Mouse (Mus musculus) embryonic facial prominence, embryonic 14.5 days (tissue): ENCODE measurements around the gene E330021D16Rik. TPM values are rescaled to one million over a fixed set of nuclear protein-coding genes. Genes with fewer than 3 reads are reported as not detected.

Source experiments
- ATAC-seq: fragments of 200-750 bp; cut with Nextera tagmentation; 2 replicates; pipeline ENCODE4 v1.8.0; 2017; ENCODE audit warnings: low read depth, moderate number of reproducible peaks, moderate TSS enrichment
- DNase-seq: peaks from one replicate; pipeline ENCODE4 v3.0.0-alpha.2; 2015; ENCODE audit warnings: low spot score
- H3K27ac ChIP-seq: fragments of 300-500 bp; sonication (generic); replicated peaks from 2 replicates; pipeline ENCODE4 v1.5.1; 2014; ENCODE audit warnings: low read depth, mild to moderate bottlenecking, low read length, moderate library complexity
- H3K27me3 ChIP-seq: fragments of 300-500 bp; sonication (generic); replicated peaks from 2 replicates; pipeline ENCODE4 v1.6.1; 2014; ENCODE audit warnings: low read length; ENCODE audit not compliant: control insufficient read depth, insufficient read depth
- H3K36me3 ChIP-seq: fragments of 300-500 bp; sonication (generic); 2 replicates; pipeline ENCODE4 v1.6.1; 2014; ENCODE audit warnings: low read length, mixed read lengths; ENCODE audit not compliant: control insufficient read depth, insufficient read depth
- H3K4me1 ChIP-seq: fragments of 300-500 bp; sonication (generic); 2 replicates; pipeline ENCODE4 v1.6.1; 2014; ENCODE audit warnings: antibody characterized with exemption, low read length; ENCODE audit not compliant: control insufficient read depth, insufficient read depth
- H3K4me2 ChIP-seq: fragments of 300-500 bp; sonication (generic); 2 replicates; pipeline ENCODE4 v1.6.1; 2014; ENCODE audit warnings: low read depth, mild to moderate bottlenecking, low read length, moderate library complexity, mixed read lengths
- H3K4me3 ChIP-seq: fragments of 300-500 bp; sonication (generic); 2 replicates; pipeline ENCODE4 v1.5.1; 2014; ENCODE audit warnings: low read depth, mild to moderate bottlenecking, low read length
- H3K9ac ChIP-seq: fragments of 300-500 bp; sonication (generic); 2 replicates; pipeline ENCODE4 v1.6.1; 2014; ENCODE audit warnings: low read depth, mild to moderate bottlenecking, low read length, moderate library complexity, mixed read lengths
- H3K9me3 ChIP-seq: fragments of 300-500 bp; sonication (generic); 2 replicates; pipeline ENCODE4 v1.6.1; 2016; ENCODE audit warnings: low read length; ENCODE audit not compliant: control insufficient read depth
- WGBS: fragments of 180-500 bp; shearing (Covaris S2); extraction: QIAGEN DNeasy Blood & Tissue Kit; methylation state at CpG from one replicate; pipeline ENCODE4 v1.1.7; 2014; 5-methylcytosine and 5-hydroxymethylcytosine counted together
- polyA plus RNA-seq: library from polyadenylated mRNA; unstranded; fragments of >200 nt; fragmentation: Nextera tagmentation; extraction: Ambion mirVana; gene quantifications from 2 replicates; pipeline ENCODE4 v1.2.1, GENCODE M21; 2014

E330021D16Rik gene
- polyA plus RNA-seq, 1 experiment from 2014 or later = 0.33 TPM

DNA sequence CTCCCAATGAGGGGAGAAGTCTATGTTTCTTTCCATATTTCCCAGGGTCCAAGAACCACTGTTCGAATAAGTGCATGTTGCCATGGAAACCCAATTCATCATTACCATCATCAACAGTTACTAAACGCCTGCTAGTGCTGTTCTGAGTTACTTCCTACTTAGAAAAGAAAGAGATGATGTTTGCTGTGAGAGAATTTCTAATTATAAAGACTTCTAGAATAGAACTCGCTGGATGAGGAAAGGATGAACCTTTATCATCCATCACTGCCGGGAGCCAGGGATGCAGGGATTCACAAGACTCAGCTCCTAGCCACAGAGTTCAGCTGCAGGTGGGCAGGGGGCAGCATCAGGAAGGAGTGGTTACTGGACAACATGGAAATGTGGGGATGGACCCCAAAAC, 51.4 kb downstream of the E330021D16Rik start:
- no peak overlapping the region for H3K4me2 ChIP-seq

GRCm38 (mm10) chr6:136363313-136363712, 52.1 kb downstream of the E330021D16Rik start:
- H3K36me3 ChIP-seq = no peaks in the 10 kb centered on the region
- no peaks in the 10 kb centered on the region for H3K9me3 ChIP-seq
- WGBS = 85% methylated on average over 8 of the region's 8 CpGs
- ATAC-seq (no peak), DNase-seq (no peak)
- no peak overlapping the region for H3K4me2 ChIP-seq
- H3K27ac ChIP-seq = no peak overlapping the region
- H3K9ac ChIP-seq = no peak overlapping the region
- H3K4me1 ChIP-seq = no peaks in the 10 kb centered on the region
- H3K27me3 ChIP-seq = no peaks in the 10 kb centered on the region
- no peak overlapping the region for H3K4me3 ChIP-seq

More for the DNA sequence above, 51.4 kb downstream of the E330021D16Rik start:
- Histone ChIP-seq H3K9ac (no peak overlapping the region), H3K9me3 (no peaks in the 10 kb centered on the region), H3K4me3 (no peak overlapping the region), H3K36me3 (no peaks in the 10 kb centered on the region), H3K4me1 (no peaks in the 10 kb centered on the region), H3K27me3 (no peaks in the 10 kb centered on the region), H3K27ac (no peak overlapping the region)
- ATAC-seq (no peak), DNase-seq (no peak)
- WGBS = 79% methylated on average over 4 of the region's 4 CpGs

DNA sequence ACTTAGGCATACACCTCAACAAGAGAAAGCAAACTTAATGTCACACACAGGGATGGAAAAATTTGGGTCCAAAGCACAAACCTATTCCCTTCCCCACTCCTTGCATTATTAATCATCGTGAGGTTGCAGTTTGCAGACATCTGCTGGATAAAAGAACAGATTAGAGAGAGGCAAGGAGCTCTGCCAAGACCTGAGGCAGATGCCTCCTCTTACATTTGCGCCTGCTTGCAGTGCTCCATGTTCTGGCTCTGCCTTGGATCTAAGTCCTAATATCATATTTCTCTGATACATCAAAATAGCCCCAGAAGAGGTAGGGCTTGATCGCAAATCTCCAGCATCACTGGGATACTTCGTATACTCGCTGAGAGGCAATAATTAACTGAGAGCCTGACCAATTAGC, 56.9 kb downstream of the E330021D16Rik start:
- DNase-seq (peak; percentile 67), ATAC-seq (peak; percentile 33; the same call in 1 of the 2 replicates)
- H3K4me2 ChIP-seq = no peak overlapping the region
- no peaks in the 10 kb centered on the region for H3K27me3 ChIP-seq
- no peaks in the 10 kb centered on the region for H3K36me3 ChIP-seq
- no peak overlapping the region for H3K9ac ChIP-seq
- 48% methylated on average over 5 of the region's 5 CpGs for WGBS
- no peaks in the 10 kb centered on the region for H3K4me1 ChIP-seq
- H3K9me3 ChIP-seq = no peaks in the 10 kb centered on the region
- no peak overlapping the region for H3K27ac ChIP-seq
- H3K4me3 ChIP-seq = no peak overlapping the region

GRCm38 (mm10) chr6:136353399-136354184, 61.8 kb downstream of the E330021D16Rik start:
- Histone ChIP-seq H3K4me2 (peak overlapping the region; percentile 39), H3K27me3 (no peaks in the 10 kb centered on the region), H3K4me3 (no peak overlapping the region), H3K4me1 (no peaks in the 10 kb centered on the region; the same call in 1 of the 2 replicates), H3K36me3 (no peaks in the 10 kb centered on the region), H3K9me3 (no peaks in the 10 kb centered on the region), H3K9ac (no peak overlapping the region), H3K27ac (no peak overlapping the region)
- 28% methylated on average over 11 of the region's 11 CpGs for WGBS
- ATAC-seq (peak; percentile 81), DNase-seq (peak; percentile 95)

Other genes starting within 250 kb of the E330021D16Rik start
- 0.56 and 2.1 TPM in 2 replicates for gene Grin2b, start 242.1 kb downstream of the E330021D16Rik start, polyA plus RNA-seq
- gene Gm8994, start 88.0 kb downstream of the E330021D16Rik start, polyA plus RNA-seq = not detected in 2 replicates
- gene Atf7ip, start 90.6 kb upstream of the E330021D16Rik start, polyA plus RNA-seq = 33.5 and 33.9 TPM in 2 replicates
- 12.1 and 12.4 TPM in 2 replicates for gene Plbd1, start 246.4 kb upstream of the E330021D16Rik start, polyA plus RNA-seq